Mouse (Mus musculus) brain, adult 10 weeks (tissue): ENCODE data around the gene Apoa5. TPM values are rescaled to one million over a fixed set of nuclear protein-coding genes. Genes with fewer than 3 reads are reported as not detected.

Experiments
- polyA plus RNA-seq: library from polyadenylated mRNA; stranded (reverse); fragments of 350-450 nt; fragmentation: Illumina TruSeq; extraction: RNeasy Lipid Tissue Mini Kit (QIAGEN cat#74804); gene quantifications from one replicate; pipeline ENCODE4 v1.2.3, GENCODE M21; 2015; ENCODE audit warnings: low read depth, low replicate concordance

Gene Apoa5
- not detected for polyA plus RNA-seq

DNA sequence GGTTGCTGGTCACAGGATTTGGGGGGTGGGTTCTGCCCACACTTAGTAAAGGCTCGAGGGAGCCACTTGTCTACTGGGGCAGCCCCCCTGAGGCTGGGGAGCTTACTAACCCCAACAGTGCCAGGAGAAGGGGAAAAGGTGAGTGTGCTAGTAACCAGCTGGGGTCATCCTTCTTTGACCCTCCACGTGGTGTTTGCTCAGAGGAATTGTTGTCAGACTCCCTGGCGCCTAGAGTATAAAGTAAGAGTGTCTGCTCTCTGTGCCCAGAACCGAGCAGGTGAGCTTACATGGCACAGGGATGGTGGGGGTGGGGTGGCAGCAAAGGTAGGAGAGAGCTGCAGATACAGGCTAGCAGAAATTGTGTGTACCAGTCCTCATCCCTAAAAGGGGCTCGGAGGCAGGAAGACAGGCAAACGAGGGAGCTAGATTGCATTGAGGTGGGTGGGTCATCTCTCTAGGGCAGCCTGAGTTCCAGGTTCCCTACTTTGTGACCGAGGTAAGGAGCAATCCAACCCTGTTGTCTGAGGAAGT lies at the start of gene Apoa5:
TSS of gene Apoa5 (plus strand) at position 291 of the 531 bp plus-strand sequence.

DNA sequence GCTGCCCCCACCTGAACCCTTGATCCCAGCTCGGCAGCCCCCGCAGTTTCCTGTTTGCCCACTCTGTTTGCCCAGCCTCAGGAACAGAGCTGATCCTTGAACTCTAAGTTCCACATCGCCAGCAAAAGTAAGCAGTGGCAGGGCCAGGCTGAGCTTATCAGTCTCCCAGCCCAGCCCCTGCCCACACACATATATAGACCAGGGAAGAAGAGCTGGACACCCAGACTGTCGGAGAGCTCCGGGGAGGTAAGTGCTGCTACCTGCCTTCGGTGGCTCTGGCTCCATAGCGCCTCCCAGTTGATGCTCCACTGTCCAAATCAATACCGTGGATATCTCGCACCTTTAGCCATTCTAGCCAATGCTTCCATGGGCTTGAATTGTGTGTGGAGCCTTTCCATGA lies 39.9 kb upstream of the Apoa5 start, which contains the start of gene Apoa1:
TSS of gene Apoa1 (plus strand) at position 90 of the 400 bp plus-strand sequence.

DNA sequence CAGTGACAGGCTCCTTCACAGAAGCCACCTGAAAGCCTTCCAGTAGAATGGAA lies 33.0 kb upstream of the Apoa5 start, which contains the start of gene Apoc3:
TSS of gene Apoc3 (minus strand) at position 41 of the 53 bp plus-strand sequence.

DNA sequence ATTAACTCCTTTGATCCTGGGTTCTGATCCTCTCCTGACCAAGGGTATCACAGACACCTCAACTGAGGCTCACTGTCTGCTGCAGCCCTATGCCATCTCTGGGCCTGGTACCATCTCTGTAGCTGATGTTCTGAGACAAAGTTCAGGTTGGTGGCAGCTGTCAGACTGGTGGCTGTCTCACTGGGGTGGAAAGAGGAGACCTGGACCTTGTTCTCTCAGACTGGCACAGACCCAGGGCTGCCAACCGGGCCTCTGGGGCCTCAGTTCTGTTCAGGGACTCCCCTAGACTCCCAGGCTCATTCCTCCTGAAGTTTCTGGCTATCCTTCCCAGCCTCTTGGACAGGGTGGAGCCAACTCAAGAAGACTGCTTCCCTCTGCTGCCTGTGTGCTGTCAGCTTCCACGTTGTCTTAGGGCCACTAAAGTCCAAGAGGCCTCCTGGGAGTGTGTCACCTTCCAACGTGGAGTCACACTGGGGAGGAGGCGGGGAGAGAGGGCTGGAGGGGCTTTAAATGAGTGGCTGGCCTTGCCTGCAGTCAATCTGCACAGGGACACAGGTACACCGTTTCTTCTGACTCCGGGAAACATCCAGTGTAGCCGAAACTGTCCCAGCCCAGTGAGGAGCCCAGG lies 27.8 kb upstream of the Apoa5 start, which contains the start of gene Apoa4:
TSS of gene Apoa4 (plus strand) at position 171 of the 628 bp plus-strand sequence.

DNA sequence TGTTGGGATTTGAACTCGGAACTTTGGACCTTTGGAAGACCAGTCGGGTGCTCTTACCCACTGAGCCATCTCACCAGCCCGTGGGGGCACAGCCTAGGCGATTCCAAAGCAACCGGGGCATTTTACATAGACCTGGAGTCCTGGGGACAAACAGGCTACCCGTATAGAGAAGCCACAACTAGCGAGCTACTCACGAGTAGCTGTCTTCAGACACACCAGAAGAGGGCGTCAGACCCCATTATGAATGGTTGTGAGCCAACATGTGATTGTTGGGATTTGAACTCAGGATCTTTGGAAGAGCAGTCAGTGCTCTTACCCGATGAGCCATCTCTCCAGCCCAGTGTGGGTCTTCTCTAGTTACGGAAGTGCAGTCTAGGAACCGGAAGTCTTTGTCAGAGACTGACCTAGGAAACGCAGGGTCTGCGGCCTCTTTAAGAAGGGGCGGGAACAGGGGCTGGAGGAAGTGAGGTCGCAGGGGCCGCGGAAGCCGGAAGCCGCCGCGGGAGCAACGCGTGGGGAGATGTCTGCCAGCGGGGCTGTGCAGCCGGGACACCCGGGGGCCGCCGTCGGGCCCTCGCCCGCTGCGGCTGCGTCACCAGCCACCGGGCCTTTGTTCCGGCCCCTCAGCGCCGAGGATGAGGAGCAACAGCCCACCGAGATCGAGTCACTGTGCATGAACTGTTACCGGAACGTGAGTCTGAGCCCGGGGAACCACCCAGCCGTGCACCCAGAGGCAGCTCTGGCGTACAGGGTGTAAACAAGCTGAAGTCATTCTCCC lies 4.4 kb downstream of the Apoa5 start, which contains the start of gene Zpr1:
TSS of gene Zpr1 (plus strand) at position 388 of the 778 bp plus-strand sequence.

DNA sequence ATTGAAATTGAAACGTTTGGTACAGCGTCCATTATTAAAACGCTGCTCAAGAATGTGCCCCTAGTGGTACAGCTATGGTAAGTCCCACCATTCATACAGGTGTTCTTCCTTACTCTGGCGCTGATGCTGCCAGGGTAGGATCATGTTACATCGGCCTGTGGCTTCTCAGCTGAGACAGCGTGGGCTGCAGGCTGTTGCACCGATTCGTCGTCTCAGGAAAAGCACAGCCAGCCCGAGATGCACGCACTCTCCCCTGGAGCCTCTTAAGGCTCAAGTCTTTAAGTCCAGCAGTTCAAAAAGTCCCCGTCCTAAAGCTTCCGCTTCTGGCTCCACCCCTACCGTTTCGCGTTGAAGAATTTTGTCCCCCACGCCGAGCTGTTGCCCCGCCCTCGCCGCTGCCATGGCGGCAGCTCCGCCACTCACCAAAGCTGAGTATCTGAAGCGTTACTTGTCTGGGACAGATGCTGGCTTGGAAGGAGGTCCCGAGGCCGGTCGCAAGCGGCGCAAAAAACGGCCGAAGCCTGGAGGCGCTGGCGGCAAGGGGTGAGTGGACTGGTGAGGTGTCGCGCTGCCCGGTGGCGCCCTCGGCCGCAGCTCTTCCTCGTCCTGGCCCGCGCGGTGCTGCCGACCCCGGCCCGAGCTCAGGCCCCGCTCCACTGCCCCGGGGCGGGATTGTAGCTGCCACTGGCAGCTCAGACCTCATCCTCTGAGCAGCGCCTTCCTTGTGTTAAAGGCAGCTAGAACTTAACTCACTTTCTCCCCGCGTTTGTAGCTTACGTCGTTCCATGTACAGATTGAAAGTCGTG lies 14.4 kb downstream of the Apoa5 start, which contains the start of gene Bud13:
TSS of gene Bud13 (plus strand) at position 378 of the 806 bp plus-strand sequence.

DNA sequence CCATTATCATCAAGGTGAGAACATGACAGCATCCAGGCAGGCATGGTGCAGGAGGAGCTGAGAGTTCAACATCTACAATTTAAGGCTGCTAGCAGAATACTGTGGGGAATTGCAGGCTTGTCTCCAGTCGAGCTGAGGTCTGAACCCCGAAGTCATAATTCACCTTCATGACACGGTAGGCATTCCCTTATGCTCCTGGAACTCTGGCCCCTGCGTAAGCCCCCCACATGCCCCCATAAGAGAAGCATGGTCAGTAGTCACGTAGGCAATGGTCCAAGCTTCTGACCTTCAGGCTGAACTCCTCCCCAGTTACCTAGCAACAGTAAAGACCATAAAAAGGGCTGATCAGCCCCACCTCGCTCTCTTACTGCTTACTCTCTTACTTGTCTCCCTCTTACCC lies 51.5 kb downstream of the Apoa5 start, which contains the start of gene 4931429L15Rik:
TSS of gene 4931429L15Rik (minus strand) at position 101 of the 400 bp plus-strand sequence.

Other genes starting within 250 kb of the Apoa5 start
- gene Apoa1, start 40.1 kb upstream of the Apoa5 start, polyA plus RNA-seq, result 2.0 TPM
- gene Apoc3, start 33.0 kb upstream of the Apoa5 start, polyA plus RNA-seq, result 1.6 TPM
- not detected for gene Apoa4, start 27.9 kb upstream of the Apoa5 start, polyA plus RNA-seq
- 35.5 TPM for gene Zpr1, start 4.4 kb downstream of the Apoa5 start, polyA plus RNA-seq
- 6.8 TPM for gene Bud13, start 14.4 kb downstream of the Apoa5 start, polyA plus RNA-seq
- not detected for gene 4931429L15Rik, start 51.4 kb downstream of the Apoa5 start, polyA plus RNA-seq